Mouse (Mus musculus) ES-E14 (cell line): ENCODE results near the gene Cntnap4.

ENCODE experiments used
- CHD2 ChIP-seq: IDR thresholded peaks from 2 replicates; pipeline ENCODE4 v1.6.1; 2014; ENCODE audit warnings: mild to moderate bottlenecking, low read depth, low read length, inconsistent platforms
- HCFC1 ChIP-seq: IDR thresholded peaks from 2 replicates; pipeline ENCODE4 v1.6.1; 2012; ENCODE audit warnings: low read length, inconsistent platforms, borderline replicate concordance; ENCODE audit not compliant: insufficient read depth
- MAFK ChIP-seq: IDR thresholded peaks from 2 replicates; pipeline ENCODE4 v1.6.1; 2014; ENCODE audit warnings: mild to moderate bottlenecking, low read depth, low read length, inconsistent platforms; ENCODE audit not compliant: insufficient read depth
- ZC3H11A ChIP-seq: IDR thresholded peaks from 2 replicates; pipeline ENCODE4 v1.6.1; 2012; ENCODE audit warnings: low read depth, mild to moderate bottlenecking, inconsistent platforms, low read length, borderline replicate concordance

- TF ChIP-seq CHD2 (no peak), HCFC1 (no peak), ZC3H11A (no peak), MAFK (no peak)
Measured at GRCm38 (mm10) chr8:112581473-112581872, 11.6 kb downstream of the Cntnap4 start.
